Mouse (Mus musculus): Measurements from ENCODE around the gene Aes.
A peak's percentile ranks its signal among the peaks of the same experiment; 100 is the strongest.

Gene Aes

GRCm38 (mm10) chr10:81559163-81559626 lies at the start of gene Aes:
TSS of gene Aes (plus strand) at chr10:81559488.
- peak; percentile 49 for DNase-seq (ENCODE audit: extremely low read depth, insufficient read length, low spot score)

GRCm38 (mm10) chr10:81510246-81510810 lies 49.0 kb upstream of the Aes start:
- DNase-seq (ENCODE audit: extremely low read depth, insufficient read length, low spot score), result no peak

- no peak for DNase-seq (ENCODE audit: extremely low read depth, insufficient read length, low spot score)
Observed at GRCm38 (mm10) chr10:81513798-81514197, 45.5 kb upstream of the Aes start.

GRCm38 (mm10) chr10:81517227-81517626 lies 42.1 kb upstream of the Aes start:
- DNase-seq (ENCODE audit: extremely low read depth, insufficient read length, low spot score), result no peak

GRCm38 (mm10) chr10:81518546-81518945 lies 40.7 kb upstream of the Aes start:
- no peak for DNase-seq (ENCODE audit: extremely low read depth, insufficient read length, low spot score)

- DNase-seq (ENCODE audit: extremely low read depth, insufficient read length, low spot score), result no peak
Observed at GRCm38 (mm10) chr10:81519227-81519977, 39.9 kb upstream of the Aes start.

- no peak for DNase-seq (ENCODE audit: extremely low read depth, insufficient read length, low spot score)
Observed at GRCm38 (mm10) chr10:81519978-81520365, 39.3 kb upstream of the Aes start.

GRCm38 (mm10) chr10:81523142-81523541 lies 36.1 kb upstream of the Aes start:
- no peak for DNase-seq (ENCODE audit: extremely low read depth, insufficient read length, low spot score)

GRCm38 (mm10) chr10:81523570-81523969 lies 35.7 kb upstream of the Aes start:
- DNase-seq (ENCODE audit: extremely low read depth, insufficient read length, low spot score), result no peak

- DNase-seq (ENCODE audit: extremely low read depth, insufficient read length, low spot score), result no peak
Observed at GRCm38 (mm10) chr10:81524051-81524605, 35.2 kb upstream of the Aes start, which contains the start of gene Gna15. TSS of gene Gna15 (minus strand) at chr10:81524225.

- DNase-seq (ENCODE audit: extremely low read depth, insufficient read length, low spot score), result no peak
Observed at GRCm38 (mm10) chr10:81525017-81525694, 34.1 kb upstream of the Aes start.

- DNase-seq (ENCODE audit: extremely low read depth, insufficient read length, low spot score), result peak; percentile 57
Observed at GRCm38 (mm10) chr10:81526779-81527178, 32.5 kb upstream of the Aes start.

- DNase-seq (ENCODE audit: extremely low read depth, insufficient read length, low spot score), result no peak
Observed at GRCm38 (mm10) chr10:81534826-81535225, 24.5 kb upstream of the Aes start.

- no peak for DNase-seq (ENCODE audit: extremely low read depth, insufficient read length, low spot score)
Observed at GRCm38 (mm10) chr10:81536734-81537133, 22.6 kb upstream of the Aes start.

GRCm38 (mm10) chr10:81537429-81537828 lies 21.9 kb upstream of the Aes start:
- DNase-seq (ENCODE audit: extremely low read depth, insufficient read length, low spot score), result no peak

- DNase-seq (ENCODE audit: extremely low read depth, insufficient read length, low spot score), result no peak
Observed at GRCm38 (mm10) chr10:81538321-81539048, 20.8 kb upstream of the Aes start.

- DNase-seq (ENCODE audit: extremely low read depth, insufficient read length, low spot score), result no peak
Observed at GRCm38 (mm10) chr10:81541363-81541762, 17.9 kb upstream of the Aes start.

GRCm38 (mm10) chr10:81541803-81542202 lies 17.5 kb upstream of the Aes start:
- DNase-seq (ENCODE audit: extremely low read depth, insufficient read length, low spot score), result no peak

GRCm38 (mm10) chr10:81542727-81543460 lies 16.4 kb upstream of the Aes start:
- no peak for DNase-seq (ENCODE audit: extremely low read depth, insufficient read length, low spot score)

GRCm38 (mm10) chr10:81543633-81544032 lies 15.7 kb upstream of the Aes start:
- no peak for DNase-seq (ENCODE audit: extremely low read depth, insufficient read length, low spot score)

All from 3134 (cell line).